Mouse (Mus musculus) bone marrow macrophage, adult 2 months (primary cell): ENCODE measurements around the gene Arf6.
"Not testable (repeated sequence)": the region's sequence is repeated elsewhere in the genome, so short reads cannot be mapped to it uniquely, and the experiment has no call there.

Experiments
- CTCF ChIP-seq: IDR thresholded peaks from 2 replicates; pipeline ENCODE4 v1.5.1; 2012; ENCODE audit warnings: low read depth, mild to moderate bottlenecking, low read length, moderate library complexity
- POLR2A ChIP-seq: IDR thresholded peaks from 2 replicates; pipeline ENCODE4 v1.6.1; 2012; ENCODE audit warnings: mild to moderate bottlenecking, low read depth, low read length, borderline replicate concordance

DNA sequence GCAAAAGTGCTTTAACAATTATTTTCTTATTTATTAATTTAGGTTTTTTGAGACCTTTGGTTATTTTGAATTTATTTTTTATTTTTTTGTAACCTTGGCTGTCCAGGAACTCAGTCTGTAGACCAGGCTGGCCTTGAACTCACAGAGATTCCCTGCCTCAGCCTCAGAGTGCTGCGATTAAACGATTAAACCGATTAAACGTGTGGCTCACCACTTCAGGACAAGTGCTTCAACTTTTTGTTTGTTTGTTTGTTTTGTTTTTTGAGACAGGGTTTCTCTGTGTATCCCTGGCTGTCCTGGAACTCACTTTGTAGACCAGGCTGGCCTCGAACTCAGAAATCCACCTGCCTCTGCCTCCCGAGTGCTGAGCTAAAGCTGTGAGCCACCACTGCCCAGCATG lies 5.7 kb downstream of the Arf6 start:
- not testable (repeated sequence) for TF ChIP-seq POLR2A, CTCF
